Mouse (Mus musculus) cerebral cortex, adult 2 months (tissue): Measurements from ENCODE around the gene Thbs1.

Source experiments
- WGBS: fragments of 180-500 bp; shearing (Covaris S2); methylation state at CpG from one replicate; pipeline ENCODE4 v1.1.7; 2018; 5-methylcytosine and 5-hydroxymethylcytosine counted together

The Thbs1 gene

DNA sequence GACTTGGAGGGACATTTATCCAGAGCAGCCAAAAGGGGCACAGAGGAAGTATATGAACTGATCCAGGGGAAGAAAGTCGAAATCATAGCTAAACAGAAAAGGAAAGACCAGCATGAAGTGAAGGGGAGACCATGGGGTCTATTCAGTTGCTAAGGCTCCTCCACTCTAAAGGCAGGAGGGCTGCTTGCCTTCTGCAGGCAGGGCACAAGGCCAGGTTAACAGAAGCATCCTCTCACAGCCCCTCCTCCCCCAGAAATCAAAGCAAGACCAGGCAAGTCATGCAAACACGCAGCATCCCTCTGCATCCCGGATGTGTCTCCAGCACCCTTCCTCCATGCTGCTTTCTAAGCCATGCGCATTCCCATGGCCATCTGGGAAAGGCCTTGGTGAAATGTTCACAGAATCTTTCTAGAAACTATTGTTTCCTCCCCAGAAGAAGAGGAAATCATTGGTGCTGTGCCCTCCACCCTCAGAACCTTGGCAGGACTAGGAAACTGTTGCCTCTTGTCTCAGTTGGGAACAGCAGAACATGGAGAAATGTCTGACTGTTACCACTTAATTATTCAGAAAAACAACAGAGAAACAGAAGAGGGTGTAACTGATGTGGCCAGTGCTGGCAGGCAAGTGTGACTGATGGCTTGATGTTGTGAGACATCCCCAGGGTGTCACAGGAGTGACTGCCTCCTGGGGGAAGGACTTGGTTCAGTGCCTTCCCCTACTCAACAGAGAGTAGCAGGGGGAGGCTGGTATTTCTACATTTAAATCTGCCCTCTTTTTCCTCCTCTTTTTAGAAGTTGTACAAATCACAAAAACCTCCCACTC, 36.9 kb downstream of the Thbs1 start:
- 74% methylated on average over 4 of the region's 4 CpGs for WGBS

DNA sequence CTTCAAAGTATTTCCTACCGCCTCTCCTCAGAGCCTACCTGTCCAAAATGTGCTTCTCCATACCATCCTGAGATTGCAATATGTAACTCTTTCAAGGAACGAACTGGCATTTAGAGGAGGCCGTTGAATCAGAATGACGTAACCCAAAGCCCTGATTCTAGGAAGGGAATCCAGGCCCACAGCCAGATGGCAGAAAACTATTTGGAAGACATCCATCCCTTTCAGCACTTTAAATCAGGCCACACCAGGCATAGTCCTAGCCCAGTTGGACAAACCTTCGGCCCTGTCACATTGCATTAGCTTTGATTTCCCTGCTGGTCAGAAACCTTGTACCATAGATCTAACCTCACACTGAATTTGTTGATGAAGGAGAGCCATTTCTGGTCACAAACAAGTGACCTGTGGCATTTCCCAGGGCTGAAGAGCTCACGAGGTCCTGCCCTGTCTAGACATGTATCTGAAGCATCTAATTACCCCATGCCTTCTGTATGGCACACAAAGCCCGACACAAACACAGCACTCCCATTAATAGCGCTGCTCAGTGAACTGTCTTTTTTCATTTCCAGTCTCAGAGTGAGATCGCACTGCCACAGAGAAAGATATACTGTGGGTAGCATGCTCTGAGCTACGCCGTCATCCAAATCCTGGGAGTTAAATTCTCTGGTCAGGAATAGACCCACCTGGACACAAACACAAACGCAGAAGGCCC, 38.3 kb downstream of the Thbs1 start:
- WGBS, result 45% methylated on average over 12 of the region's 12 CpGs

GRCm38 (mm10) chr2:118158095-118158494, 46.4 kb downstream of the Thbs1 start:
- 91% methylated on average over 3 of the region's 3 CpGs for WGBS

DNA sequence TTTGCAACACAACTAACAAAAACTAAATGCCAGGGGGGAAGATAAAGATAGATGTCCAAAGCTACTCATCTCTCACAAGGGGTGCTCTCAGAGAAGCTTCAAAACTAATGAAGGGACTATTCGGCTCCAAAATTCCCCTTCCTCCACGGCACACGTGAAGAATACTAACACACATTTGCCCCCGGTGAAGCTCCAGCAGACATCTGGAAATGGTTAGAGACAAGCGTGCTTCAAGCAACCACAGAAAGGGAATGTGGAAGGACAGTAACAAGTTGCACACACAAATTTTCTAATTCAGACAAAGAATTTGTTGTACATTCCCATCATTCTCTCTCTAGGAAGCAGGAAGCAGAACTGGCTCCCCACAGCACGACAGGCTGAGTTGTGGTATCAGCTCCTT, 47.5 kb downstream of the Thbs1 start:
- 49% methylated on average over 6 of the region's 6 CpGs for WGBS

DNA sequence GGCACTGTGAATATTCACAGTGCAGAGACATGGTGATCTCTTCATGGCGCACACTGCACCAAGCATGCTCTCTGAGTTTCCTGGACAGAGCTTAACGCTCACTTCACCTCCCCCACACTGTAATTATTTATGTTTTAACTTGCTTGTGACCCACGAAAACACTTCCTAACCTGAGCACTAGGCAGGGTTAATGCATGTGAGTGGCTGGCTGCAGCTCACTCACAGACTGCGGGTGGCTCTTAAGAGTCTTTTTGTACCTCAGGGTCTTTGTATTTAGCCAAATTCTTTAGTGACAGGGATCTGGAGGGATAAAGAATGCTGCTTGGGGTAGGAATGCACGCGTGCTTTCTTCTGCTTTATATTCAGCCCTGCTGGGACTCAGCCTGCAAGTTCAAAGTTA, 48.9 kb downstream of the Thbs1 start:
- 71% methylated on average over 6 of the region's 6 CpGs for WGBS

DNA sequence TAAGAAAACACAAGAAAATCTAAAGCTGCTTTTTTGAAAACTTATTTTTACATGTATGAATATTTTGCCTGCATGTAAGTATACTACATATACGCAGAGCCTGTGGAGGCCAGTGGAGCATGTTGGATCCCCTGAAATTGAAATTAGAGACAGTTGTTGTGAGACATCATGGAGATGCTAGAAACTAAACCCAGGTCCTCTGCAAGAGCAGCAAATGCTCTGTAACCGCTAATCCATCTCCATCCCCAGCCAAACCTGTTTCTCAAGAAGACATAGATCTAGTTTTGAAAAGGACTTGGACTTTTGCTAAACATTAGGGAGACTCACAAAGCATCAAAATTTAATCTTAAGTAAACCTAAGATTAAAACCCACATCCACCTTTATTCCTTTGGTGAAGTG, 49.3 kb downstream of the Thbs1 start:
- WGBS, result 92% methylated on average over 2 of the region's 2 CpGs

DNA sequence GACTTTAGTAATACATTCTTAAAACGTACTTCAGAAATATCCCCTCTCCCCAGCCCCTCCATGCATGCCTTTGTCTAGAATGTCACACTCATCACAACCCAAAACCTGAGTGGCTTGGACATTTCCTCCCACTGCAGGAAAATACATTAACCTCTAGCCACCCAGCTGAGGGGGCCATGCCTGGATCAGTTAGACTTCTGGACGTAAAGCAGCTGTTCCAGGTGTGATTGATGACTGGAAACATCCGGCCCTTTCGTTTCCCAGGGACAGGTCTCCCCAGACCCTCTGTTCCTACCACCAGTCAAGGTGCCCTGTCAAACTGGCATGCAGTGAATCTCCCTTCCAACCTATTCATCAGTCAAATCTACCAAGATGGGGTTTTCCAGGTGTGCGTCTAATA, 50.8 kb downstream of the Thbs1 start:
- WGBS, result 91% methylated on average over 5 of the region's 5 CpGs

GRCm38 (mm10) chr2:118164137-118164536, 52.5 kb downstream of the Thbs1 start:
- 73% methylated on average over 6 of the region's 6 CpGs for WGBS

DNA sequence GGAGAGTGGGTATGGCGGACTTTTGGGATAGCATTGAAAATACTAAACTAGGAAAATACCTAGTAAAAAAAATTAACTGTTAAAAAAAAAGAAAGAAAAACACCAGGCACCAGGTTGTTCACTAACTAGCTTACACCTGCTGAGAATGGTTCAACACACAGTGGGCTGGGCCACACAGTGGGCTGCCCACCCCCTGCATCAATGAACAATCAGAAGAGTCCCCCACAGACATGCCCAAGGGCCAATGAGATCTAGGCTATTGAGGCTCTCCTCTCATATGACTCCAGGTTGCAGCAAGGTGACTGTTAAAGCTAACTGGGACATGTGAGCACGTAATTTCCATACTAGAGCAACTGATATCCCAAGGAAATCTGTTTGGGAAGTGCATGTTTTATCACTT, 54.0 kb downstream of the Thbs1 start:
- 95% methylated on average over 2 of the region's 2 CpGs for WGBS

DNA sequence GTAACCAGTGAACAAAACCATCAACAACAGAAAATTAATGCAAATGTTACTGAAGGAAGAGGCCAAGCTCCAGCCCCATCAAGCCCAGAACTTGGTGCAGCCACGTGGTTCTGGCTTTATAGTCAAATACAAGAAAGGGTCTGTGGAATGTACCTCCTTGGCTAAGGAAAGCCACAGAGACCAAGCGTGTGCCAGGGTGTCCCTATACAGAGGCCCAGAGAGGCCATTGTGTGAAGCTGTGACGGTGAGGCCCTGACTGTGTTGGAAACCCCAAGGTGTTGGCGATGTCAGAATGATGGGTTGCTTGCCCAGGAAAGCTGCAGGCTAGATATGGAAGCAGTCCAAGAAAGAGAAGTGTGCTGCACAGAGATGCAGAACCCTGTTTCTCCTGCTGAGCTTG, 56.1 kb downstream of the Thbs1 start:
- 64% methylated on average over 4 of the region's 4 CpGs for WGBS

DNA sequence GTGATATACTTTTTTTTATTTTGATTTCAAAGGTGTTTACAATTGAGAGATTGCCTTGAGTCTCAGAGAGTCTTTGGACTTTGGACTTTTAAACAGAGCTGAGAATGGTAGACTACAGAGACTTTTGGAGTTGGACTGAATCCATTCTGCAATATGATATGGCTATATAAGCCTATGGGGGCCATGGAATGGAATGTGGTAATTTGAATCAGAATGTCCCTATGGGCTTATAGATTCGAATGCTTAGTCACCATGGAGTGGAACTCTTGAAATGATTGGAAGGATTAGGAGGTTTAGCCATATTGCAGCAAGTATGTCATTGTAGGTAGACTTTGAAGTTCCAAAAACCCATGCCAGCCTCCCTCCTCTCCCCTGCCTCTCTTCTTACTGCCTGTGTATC, 56.5 kb downstream of the Thbs1 start:
- WGBS, result 86% methylated on average over 1 of the region's 1 CpGs

DNA sequence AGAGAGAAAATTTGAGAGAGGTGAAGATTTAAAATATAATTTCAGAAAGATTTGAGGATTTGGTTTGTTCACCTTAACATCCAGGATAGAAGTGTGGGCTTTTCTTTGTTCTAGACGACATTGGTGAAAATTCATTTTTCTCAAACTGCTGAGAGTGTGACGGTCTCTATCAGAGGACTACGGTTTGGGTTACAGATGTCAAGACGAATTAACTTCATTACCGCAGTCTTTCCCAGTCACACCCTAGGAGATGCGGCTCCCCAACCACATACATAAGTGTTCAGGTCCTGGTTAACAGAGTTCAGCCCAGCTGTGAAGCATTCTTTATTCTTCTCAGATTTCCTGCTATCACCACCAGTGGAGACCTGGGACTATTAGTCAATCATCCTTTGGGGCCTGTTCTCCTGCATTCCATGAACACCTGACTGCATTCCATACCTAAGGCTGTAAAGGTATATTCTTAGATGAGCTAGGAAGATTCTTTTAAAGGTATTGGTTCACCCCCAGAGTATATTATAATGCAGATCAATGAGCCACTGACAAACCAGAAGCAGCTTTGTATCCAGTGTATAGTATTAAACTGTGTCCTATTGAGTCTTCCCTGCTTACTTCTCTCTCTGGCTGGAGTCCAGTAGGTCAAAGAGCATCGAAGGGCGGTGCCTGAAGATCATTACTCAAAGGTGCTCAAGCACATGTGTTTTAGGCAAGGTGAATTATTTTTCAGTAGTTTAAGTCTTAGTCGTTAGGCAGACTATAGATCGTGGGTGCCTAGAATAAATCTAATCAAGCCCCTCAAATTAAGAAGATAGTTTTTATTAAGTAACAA, 63.1 kb downstream of the Thbs1 start:
- 91% methylated on average over 10 of the region's 10 CpGs for WGBS
